Mouse (Mus musculus) limb, embryonic 15.5 days (tissue): ENCODE measurements around the gene Tti1. TPM values are rescaled to one million over a fixed set of nuclear protein-coding genes. Genes with fewer than 3 reads are reported as not detected.

Experiments
- ATAC-seq: fragments of 200-750 bp; cut with Nextera tagmentation; 2 replicates; pipeline ENCODE4 v1.8.0; 2017; ENCODE audit warnings: low read depth, moderate TSS enrichment; ENCODE audit not compliant: insufficient number of reproducible peaks, low FRiP score, low TSS enrichment
- H3K27ac ChIP-seq: fragments of 300-500 bp; sonication (generic); 2 replicates; pipeline ENCODE4 v1.5.1; 2015; ENCODE audit warnings: moderate library complexity, mild to moderate bottlenecking, inconsistent platforms
- H3K27me3 ChIP-seq: fragments of 300-500 bp; sonication (generic); 2 replicates; pipeline ENCODE4 v1.6.1; 2015; ENCODE audit warnings: inconsistent platforms
- H3K36me3 ChIP-seq: fragments of 300-500 bp; sonication (generic); 2 replicates; pipeline ENCODE4 v1.6.1; 2015; ENCODE audit warnings: inconsistent platforms
- H3K4me1 ChIP-seq: fragments of 300-500 bp; sonication (generic); 2 replicates; pipeline ENCODE4 v1.6.1; 2015; ENCODE audit warnings: inconsistent platforms
- H3K4me2 ChIP-seq: fragments of 300-500 bp; sonication (generic); 2 replicates; pipeline ENCODE4 v1.6.1; 2015; ENCODE audit warnings: mild to moderate bottlenecking, inconsistent platforms
- H3K4me3 ChIP-seq: fragments of 300-500 bp; sonication (generic); 2 replicates; pipeline ENCODE4 v1.5.1; 2015; ENCODE audit warnings: mild to moderate bottlenecking, inconsistent platforms
- H3K9ac ChIP-seq: fragments of 300-500 bp; sonication (generic); 2 replicates; pipeline ENCODE4 v1.6.1; 2015; ENCODE audit warnings: inconsistent platforms
- H3K9me3 ChIP-seq: fragments of 300-500 bp; sonication (generic); 2 replicates; pipeline ENCODE4 v1.6.1; 2016; ENCODE audit warnings: inconsistent platforms
- WGBS: fragments of 180-500 bp; shearing (Covaris S2); methylation state at CpG from one replicate; pipeline ENCODE4 v1.1.7; 2015; 5-methylcytosine and 5-hydroxymethylcytosine counted together
- polyA plus RNA-seq: library from polyadenylated mRNA; unstranded; fragments of >200 nt; fragmentation: Nextera tagmentation; extraction: Ambion mirVana; gene quantifications from 2 replicates; pipeline ENCODE4 v1.2.1, GENCODE M21; 2015

The Tti1 gene
- polyA plus RNA-seq, 1 experiment from 2014 or later = 22.5 TPM

GRCm38 (mm10) chr2:157989946-157990345 is 38.3 kb downstream of the Tti1 start:
- H3K27me3 ChIP-seq = no peaks in the 10 kb centered on the region
- no peak overlapping the region for H3K4me3 ChIP-seq
- no peaks in the 10 kb centered on the region for H3K9me3 ChIP-seq
- no peak for ATAC-seq
- no peaks in the 10 kb centered on the region for H3K4me1 ChIP-seq
- no peak overlapping the region for H3K27ac ChIP-seq
- H3K9ac ChIP-seq = no peak overlapping the region
- 76% methylated on average over 2 of the region's 2 CpGs for WGBS
- H3K4me2 ChIP-seq = no peak overlapping the region
- H3K36me3 ChIP-seq = peaks cover 60% of the 10 kb centered on the region

DNA sequence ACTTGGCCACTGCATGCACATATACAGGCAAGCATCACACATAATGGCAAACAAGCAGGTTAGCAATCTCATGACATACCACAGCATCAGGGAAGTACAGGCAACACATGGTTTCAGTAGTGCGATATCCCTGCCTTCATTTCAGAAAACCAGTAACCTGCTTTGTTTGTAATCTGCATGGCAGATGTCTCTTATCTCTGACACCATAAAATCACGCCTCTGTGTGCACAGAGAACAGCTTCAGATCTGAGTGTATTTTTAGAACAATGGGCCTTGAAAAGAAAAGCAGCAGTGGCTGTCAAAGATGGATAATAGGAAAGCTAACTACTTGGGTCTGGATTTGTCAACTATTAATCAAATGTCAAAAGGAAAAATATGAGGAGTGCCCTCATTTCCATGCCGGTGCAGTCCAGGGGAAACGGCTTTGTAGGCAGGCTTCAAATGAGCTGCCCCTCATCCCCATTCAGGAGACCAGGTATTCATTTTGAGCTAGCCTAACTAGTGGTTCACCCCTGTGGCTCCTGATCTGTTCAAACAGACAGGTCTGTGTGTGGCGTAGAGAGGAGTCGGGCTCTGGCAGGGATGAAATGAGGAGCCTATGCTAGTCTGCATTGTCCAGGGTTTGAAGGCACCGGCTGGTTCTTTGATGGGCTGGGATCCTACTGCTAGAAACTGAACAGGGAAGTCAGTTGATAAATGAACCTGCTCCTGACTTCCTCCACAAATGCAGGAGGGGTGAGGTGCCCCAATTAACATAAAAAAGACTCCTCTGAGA is 39.6 kb downstream of the Tti1 start:
- H3K27me3 ChIP-seq = no peaks in the 10 kb centered on the region
- H3K36me3 ChIP-seq = peaks cover 50% of the 10 kb centered on the region
- H3K4me3 ChIP-seq = no peak overlapping the region
- no peaks in the 10 kb centered on the region for H3K4me1 ChIP-seq
- H3K27ac ChIP-seq = no peak overlapping the region
- 72% methylated on average over 7 of the region's 7 CpGs for WGBS
- no peak overlapping the region for H3K4me2 ChIP-seq
- no peak for ATAC-seq
- H3K9me3 ChIP-seq = no peaks in the 10 kb centered on the region
- H3K9ac ChIP-seq = no peak overlapping the region

GRCm38 (mm10) chr2:157986235-157986634 is 42.0 kb downstream of the Tti1 start:
- Histone ChIP-seq H3K36me3 (peaks cover 41% of the 10 kb centered on the region), H3K4me2 (no peak overlapping the region), H3K9ac (no peak overlapping the region), H3K27ac (no peak overlapping the region), H3K9me3 (no peaks in the 10 kb centered on the region), H3K27me3 (no peaks in the 10 kb centered on the region), H3K4me1 (no peaks in the 10 kb centered on the region), H3K4me3 (no peak overlapping the region)
- ATAC-seq = no peak
- 82% methylated on average over 6 of the region's 6 CpGs for WGBS

GRCm38 (mm10) chr2:157985611-157986010 is 42.6 kb downstream of the Tti1 start:
- H3K9me3 ChIP-seq = no peaks in the 10 kb centered on the region
- H3K36me3 ChIP-seq = peaks cover 41% of the 10 kb centered on the region
- no peak overlapping the region for H3K4me3 ChIP-seq
- H3K4me2 ChIP-seq = no peak overlapping the region
- no peak overlapping the region for H3K9ac ChIP-seq
- no peak for ATAC-seq
- H3K27me3 ChIP-seq = no peaks in the 10 kb centered on the region
- H3K4me1 ChIP-seq = no peaks in the 10 kb centered on the region
- H3K27ac ChIP-seq = no peak overlapping the region
- WGBS = 77% methylated on average over 4 of the region's 4 CpGs

DNA sequence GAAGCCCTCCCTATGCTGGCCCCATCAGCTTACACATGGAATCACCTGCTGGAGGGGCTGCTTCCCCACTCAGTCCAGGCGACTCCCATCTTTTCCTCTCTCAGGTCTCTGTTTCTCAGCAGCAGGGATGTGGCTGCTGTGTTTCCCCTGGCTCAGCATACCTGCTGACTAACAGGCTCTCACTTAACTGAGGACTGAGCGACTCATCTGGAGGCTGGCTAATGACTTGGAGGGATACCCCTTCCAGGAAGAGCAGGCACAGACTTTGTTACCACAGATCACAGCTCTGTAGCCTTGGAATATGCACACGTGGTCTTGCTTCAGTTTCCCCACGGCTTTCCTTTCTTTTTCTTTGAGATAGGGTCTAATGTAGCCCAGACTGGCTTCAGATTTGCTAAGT is 45.0 kb downstream of the Tti1 start:
- Histone ChIP-seq H3K36me3 (peaks cover 26% of the 10 kb centered on the region), H3K4me3 (no peak overlapping the region), H3K9me3 (no peaks in the 10 kb centered on the region), H3K4me2 (no peak overlapping the region), H3K9ac (no peak overlapping the region), H3K4me1 (no peaks in the 10 kb centered on the region), H3K27me3 (no peaks in the 10 kb centered on the region), H3K27ac (no peak overlapping the region)
- ATAC-seq = no peak
- WGBS = 86% methylated on average over 4 of the region's 4 CpGs

DNA sequence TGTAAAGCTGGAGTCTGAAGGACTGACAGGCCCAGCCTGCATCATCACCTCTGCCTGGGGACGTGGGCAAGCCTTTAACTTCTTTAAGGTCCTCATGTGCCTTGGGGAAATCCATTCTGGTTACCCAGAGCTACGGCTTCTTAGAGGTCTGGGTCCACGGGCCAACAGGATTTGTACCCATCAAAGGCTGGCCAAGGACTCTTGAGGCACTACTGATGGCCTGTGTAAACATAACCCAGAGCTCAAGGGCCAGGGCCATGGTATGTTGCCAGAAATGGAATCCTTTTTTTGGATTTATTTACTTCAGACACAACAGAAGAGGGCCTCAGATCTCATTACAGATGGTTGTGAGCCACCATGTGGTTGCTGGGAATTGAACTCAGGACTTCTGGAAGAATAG is 45.5 kb downstream of the Tti1 start:
- no peaks in the 10 kb centered on the region for H3K9me3 ChIP-seq
- ATAC-seq = no peak
- H3K4me1 ChIP-seq = no peaks in the 10 kb centered on the region
- no peak overlapping the region for H3K27ac ChIP-seq
- H3K27me3 ChIP-seq = no peaks in the 10 kb centered on the region
- H3K9ac ChIP-seq = no peak overlapping the region
- no peak overlapping the region for H3K4me3 ChIP-seq
- H3K4me2 ChIP-seq = no peak overlapping the region
- H3K36me3 ChIP-seq = peaks cover 26% of the 10 kb centered on the region
- WGBS = 79% methylated on average over 3 of the region's 3 CpGs

- Histone ChIP-seq H3K9me3 (no peaks in the 10 kb centered on the region), H3K4me1 (peaks cover 15% of the 10 kb centered on the region), H3K4me2 (no peak overlapping the region), H3K27me3 (peaks cover 4% of the 10 kb centered on the region; the same call in 1 of the 2 replicates), H3K36me3 (peaks cover 16% of the 10 kb centered on the region), H3K9ac (no peak overlapping the region), H3K27ac (no peak overlapping the region), H3K4me3 (no peak overlapping the region)
- 68% methylated on average over 5 of the region's 5 CpGs for WGBS
- ATAC-seq = no peak
These were observed 49.0 kb downstream of the Tti1 start for GRCm38 (mm10) chr2:157979241-157979640.

DNA sequence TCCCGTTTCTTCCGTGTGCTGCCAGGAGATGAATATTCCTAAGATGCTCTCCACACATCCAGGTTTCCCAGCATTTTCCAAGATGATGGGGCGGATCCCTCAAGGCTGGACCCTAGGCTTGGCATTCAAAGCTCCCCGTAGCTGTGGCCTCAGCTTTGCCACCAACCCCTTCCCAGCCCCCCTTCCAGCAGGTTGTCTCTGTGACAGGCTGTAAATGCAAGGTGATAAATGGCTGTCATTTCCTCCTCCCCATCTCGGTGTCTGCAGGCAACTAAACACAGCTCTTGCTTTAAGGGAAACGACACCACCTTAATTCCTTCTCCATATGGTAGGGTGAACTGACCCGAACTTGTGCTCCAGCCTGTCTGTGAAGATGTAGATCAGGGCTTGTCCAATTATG is 52.6 kb downstream of the Tti1 start:
- H3K9me3 ChIP-seq = no peaks in the 10 kb centered on the region
- H3K36me3 ChIP-seq = no peaks in the 10 kb centered on the region
- H3K27me3 ChIP-seq = peaks cover 9% of the 10 kb centered on the region
- WGBS = 2% methylated on average over 7 of the region's 7 CpGs
- H3K4me2 ChIP-seq = no peak overlapping the region
- H3K27ac ChIP-seq = no peak overlapping the region
- H3K9ac ChIP-seq = no peak overlapping the region
- H3K4me1 ChIP-seq = peaks cover 15% of the 10 kb centered on the region
- no peak overlapping the region for H3K4me3 ChIP-seq
- ATAC-seq = no peak

DNA sequence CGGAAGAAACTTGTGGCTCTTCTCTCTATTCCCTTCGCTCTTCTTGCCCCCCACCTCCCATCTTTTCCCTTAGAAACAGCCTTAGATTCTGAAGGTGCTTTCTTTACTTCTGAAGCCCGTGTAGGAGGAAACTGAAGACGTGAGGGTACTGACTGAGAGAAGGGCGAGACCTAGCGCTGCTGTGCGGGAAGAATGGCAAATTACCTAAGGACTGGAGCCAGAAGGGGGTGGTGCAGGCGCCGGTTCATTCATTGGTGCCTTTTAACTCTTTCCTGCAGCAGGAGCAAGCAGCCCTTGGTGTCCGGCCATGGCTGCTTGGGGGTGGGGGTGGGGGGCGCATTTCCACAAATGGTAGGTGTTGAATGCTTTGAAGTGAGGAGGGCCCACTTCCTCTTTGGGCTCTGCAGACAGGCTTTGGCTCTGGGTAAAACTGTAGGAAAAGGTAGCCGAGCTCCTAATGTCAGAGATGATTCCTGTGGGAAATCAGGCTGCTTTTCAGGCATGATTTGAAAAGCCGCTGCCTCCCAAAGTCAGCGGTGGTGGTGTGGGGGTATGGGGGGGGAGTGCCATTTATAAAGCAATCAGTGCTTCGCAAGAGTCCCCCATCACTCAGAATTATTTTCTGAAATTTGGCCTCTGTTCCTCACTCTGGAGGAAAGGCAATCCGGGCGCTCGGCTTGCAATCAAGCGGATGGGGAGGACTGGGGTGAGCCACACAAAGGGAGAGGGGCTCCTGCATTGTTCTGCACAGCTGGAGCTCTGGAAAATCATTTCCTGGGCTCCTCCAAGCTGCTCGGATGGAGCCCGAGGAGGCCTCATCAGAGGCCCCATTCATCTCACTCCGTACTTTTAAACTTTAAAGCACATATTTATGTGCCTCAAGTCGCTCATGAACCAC is 53.4 kb downstream of the Tti1 start:
- H3K9me3 ChIP-seq = no peaks in the 10 kb centered on the region
- no peak overlapping the region for H3K4me2 ChIP-seq
- no peak overlapping the region for H3K4me3 ChIP-seq
- H3K4me1 ChIP-seq = peaks cover 15% of the 10 kb centered on the region
- no peak for ATAC-seq
- peaks cover 9% of the 10 kb centered on the region for H3K27me3 ChIP-seq
- WGBS = under 1% methylated on average over 23 of the region's 23 CpGs
- no peaks in the 10 kb centered on the region for H3K36me3 ChIP-seq
- no peak overlapping the region for H3K9ac ChIP-seq
- no peak overlapping the region for H3K27ac ChIP-seq

DNA sequence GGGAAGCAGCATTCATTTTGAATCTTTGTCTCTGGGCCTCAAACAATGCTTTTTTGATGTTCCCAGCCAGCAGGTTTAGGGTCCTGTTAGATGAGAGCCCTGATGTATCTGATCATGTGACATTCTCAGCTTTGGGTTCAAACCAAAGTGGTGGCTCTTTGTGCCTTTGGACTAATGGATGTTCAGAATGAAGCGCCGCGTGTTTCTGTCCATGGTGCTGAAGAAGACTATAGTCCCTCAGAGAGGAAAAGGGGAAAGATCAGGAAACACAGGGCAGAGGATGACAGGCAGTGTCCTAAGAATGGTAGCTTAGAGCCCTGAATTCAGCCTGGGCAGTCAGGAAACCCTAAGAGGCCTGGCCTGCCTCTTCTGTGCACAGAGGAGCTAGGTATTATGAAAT is 57.6 kb downstream of the Tti1 start:
- Histone ChIP-seq H3K27me3 (peaks cover 5% of the 10 kb centered on the region), H3K9ac (no peak overlapping the region), H3K36me3 (no peaks in the 10 kb centered on the region), H3K4me1 (peaks cover 14% of the 10 kb centered on the region), H3K4me2 (no peak overlapping the region), H3K9me3 (no peaks in the 10 kb centered on the region), H3K27ac (no peak overlapping the region), H3K4me3 (no peak overlapping the region)
- 2% methylated on average over 3 of the region's 3 CpGs for WGBS
- ATAC-seq = no peak

DNA sequence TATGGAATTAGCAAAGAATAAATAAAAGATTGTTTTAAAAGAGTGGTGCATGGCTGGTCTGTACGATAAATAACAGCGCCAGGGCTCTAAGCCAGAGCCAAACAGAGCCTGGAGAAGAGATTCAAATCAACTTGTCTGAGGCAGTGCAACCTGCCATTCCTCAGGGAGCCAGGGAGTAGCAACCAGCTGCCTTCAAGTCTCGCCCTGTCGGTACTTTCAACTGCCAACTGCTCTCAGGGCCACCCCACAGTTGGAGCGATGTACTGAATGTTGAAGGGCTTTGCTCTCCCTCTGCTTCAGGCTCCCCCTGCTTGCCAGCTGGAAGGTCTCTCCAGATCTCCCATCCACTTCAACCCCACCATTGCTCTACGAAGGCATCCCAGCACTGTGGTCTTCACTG is 58.1 kb downstream of the Tti1 start:
- Histone ChIP-seq H3K9me3 (no peaks in the 10 kb centered on the region), H3K4me2 (no peak overlapping the region), H3K9ac (no peak overlapping the region), H3K4me1 (peaks cover 8% of the 10 kb centered on the region), H3K36me3 (no peaks in the 10 kb centered on the region), H3K4me3 (no peak overlapping the region), H3K27ac (no peak overlapping the region), H3K27me3 (peaks cover 5% of the 10 kb centered on the region; the same call in 1 of the 2 replicates)
- 63% methylated on average over 6 of the region's 6 CpGs for WGBS
- ATAC-seq = no peak

DNA sequence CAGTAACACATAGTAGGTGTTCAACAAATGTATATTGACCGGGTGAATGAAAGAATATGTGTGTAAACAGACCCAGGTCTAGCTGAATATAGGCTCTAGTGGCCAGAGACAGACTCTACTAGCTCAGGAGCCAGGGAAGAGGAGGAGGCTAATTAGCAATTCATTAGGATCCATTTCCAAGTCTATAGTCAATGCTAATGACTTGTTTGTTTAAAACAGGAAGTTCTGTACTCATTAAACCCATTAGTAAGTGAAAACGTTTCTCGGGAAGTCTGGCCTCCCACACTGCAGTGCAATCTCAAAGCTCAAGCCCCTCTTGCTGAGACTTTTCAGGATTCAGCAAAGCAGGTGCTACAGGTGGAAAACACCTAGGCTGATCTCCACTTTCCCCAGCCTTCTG is 60.4 kb downstream of the Tti1 start:
- 13% methylated on average over 3 of the region's 3 CpGs for WGBS
- H3K4me1 ChIP-seq = no peaks in the 10 kb centered on the region
- no peak overlapping the region for H3K9ac ChIP-seq
- H3K9me3 ChIP-seq = no peaks in the 10 kb centered on the region
- no peak for ATAC-seq
- H3K27ac ChIP-seq = no peak overlapping the region
- no peak overlapping the region for H3K4me3 ChIP-seq
- no peaks in the 10 kb centered on the region for H3K36me3 ChIP-seq
- H3K27me3 ChIP-seq = no peaks in the 10 kb centered on the region
- H3K4me2 ChIP-seq = no peak overlapping the region
